Mouse (Mus musculus) monocyte, adult 5-6 weeks (primary cell): ENCODE data around the gene Fyb2. TPM values are rescaled to one million over a fixed set of nuclear protein-coding genes. Genes with fewer than 3 reads are reported as not detected.

ENCODE experiments used
- ATAC-seq: fragments of 153-309, 156-312 bp; replicated peaks from 2 replicates; pipeline ENCODE4 v1.8.0; 2017; ENCODE audit warnings: mild to moderate bottlenecking; ENCODE audit not compliant: low TSS enrichment, insufficient number of reproducible peaks, severe bottlenecking, poor library complexity, low FRiP score
- total RNA-seq: library from RNA; stranded (forward); fragments of 200-1000, 200-491, 200-594 nt; gene quantifications from 3 replicates; pipeline ENCODE4 v1.2.3, GENCODE M21; 2017

Fyb2 gene
- total RNA-seq, 1 experiment from 2014 or later: not detected

GRCm38 (mm10) chr4:104934997-104935396 lies 21.7 kb downstream of the Fyb2 start:
- ATAC-seq: no peak

GRCm38 (mm10) chr4:104935436-104935835 lies 22.2 kb downstream of the Fyb2 start:
- no peak for ATAC-seq

GRCm38 (mm10) chr4:104936011-104936410 lies 22.8 kb downstream of the Fyb2 start:
- no peak for ATAC-seq

GRCm38 (mm10) chr4:104939535-104939934 lies 26.3 kb downstream of the Fyb2 start:
- no peak for ATAC-seq

- ATAC-seq: no peak
Measured at GRCm38 (mm10) chr4:104941895-104942294, 28.6 kb downstream of the Fyb2 start.

GRCm38 (mm10) chr4:104944482-104944881 lies 31.2 kb downstream of the Fyb2 start:
- no peak for ATAC-seq

- no peak for ATAC-seq
Measured at GRCm38 (mm10) chr4:104948886-104949285, 35.6 kb downstream of the Fyb2 start.

- ATAC-seq: no peak
Measured at GRCm38 (mm10) chr4:104949304-104949703, 36.0 kb downstream of the Fyb2 start.

GRCm38 (mm10) chr4:104951280-104951878 lies 38.1 kb downstream of the Fyb2 start:
- ATAC-seq: no peak

- ATAC-seq: no peak
Measured at GRCm38 (mm10) chr4:104956691-104957090, 43.4 kb downstream of the Fyb2 start.

GRCm38 (mm10) chr4:104961431-104961830 lies 48.2 kb downstream of the Fyb2 start:
- ATAC-seq: no peak

- ATAC-seq: no peak
Measured at GRCm38 (mm10) chr4:104972606-104973005, 59.4 kb downstream of the Fyb2 start.

GRCm38 (mm10) chr4:104975162-104975830 lies 62.0 kb downstream of the Fyb2 start:
- no peak for ATAC-seq

- ATAC-seq: no peak
Measured at GRCm38 (mm10) chr4:104985960-104986632, 72.8 kb downstream of the Fyb2 start.

- no peak for ATAC-seq
Measured at GRCm38 (mm10) chr4:104987631-104988030, 74.4 kb downstream of the Fyb2 start.

- ATAC-seq: no peak
Measured at GRCm38 (mm10) chr4:104988102-104988501, 74.8 kb downstream of the Fyb2 start.

- no peak for ATAC-seq
Measured at GRCm38 (mm10) chr4:104988709-104989108, 75.5 kb downstream of the Fyb2 start.

- no peak for ATAC-seq
Measured at GRCm38 (mm10) chr4:104990016-104990415, 76.8 kb downstream of the Fyb2 start.

GRCm38 (mm10) chr4:104990686-104991085 lies 77.4 kb downstream of the Fyb2 start:
- ATAC-seq: no peak

GRCm38 (mm10) chr4:104992271-104992670 lies 79.0 kb downstream of the Fyb2 start:
- ATAC-seq: no peak
